11 mouse cellular contexts compared by ENCODE assay signal in genomic region chr10:20891426-20891825, GRCm38 (mm10).
"Had no signal": no experiment of that assay in that cellular context is flagged by ENCODE, and none has a peak within 500 bp of the region (broad histone marks: within the 10 kb centered on the region; RNA-seq: fewer than 3 reads in every experiment).

No protein-coding gene starts in this region.

- DNase-seq: gastrocnemius, postnatal 25 days; heart, postnatal 14 days; heart, postnatal 36 days; kidney, adult 11 months; kidney, adult 2 months; kidney, adult 9 months; kidney, postnatal 14 days; kidney, postnatal 36 days; layer of hippocampus, adult 9-11 months; layer of hippocampus, postnatal 36 days; left cerebral cortex, postnatal 4 days had no signal
